Mouse (Mus musculus): ENCODE measurements at regions not wholly inside any gene's neighbourhood (a gene's known extent, or its start where the extent isn't known, plus 50 kb on each side); places are given as distances from the start of the nearest gene placed in this dataset.
"Not testable (repeated sequence)": the region's sequence is repeated elsewhere in the genome, so short reads cannot be mapped to it uniquely, and the experiment has no call there.

DNA sequence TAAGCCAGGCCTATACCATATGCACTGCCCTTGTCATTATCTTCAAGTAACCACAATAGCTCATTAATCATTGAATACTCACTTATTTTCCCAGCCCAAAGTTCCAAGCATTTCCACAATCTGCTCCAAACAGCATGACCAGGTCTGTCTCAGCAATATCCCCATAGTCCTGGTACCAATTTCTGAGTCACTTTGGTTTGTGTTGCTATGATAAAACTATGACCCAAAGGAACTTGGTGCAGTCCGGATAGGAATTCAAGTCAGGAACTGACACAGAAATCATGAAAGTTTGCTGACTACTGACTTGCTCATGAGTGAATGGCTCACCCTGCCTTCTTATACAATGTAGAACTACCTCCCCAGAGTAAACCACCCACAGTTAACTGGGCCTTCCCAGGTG lies 309.4 kb downstream of the Gxylt1 start:
- H3K9ac ChIP-seq (replicated peaks; ENCODE audit: low read depth, low read length): no peak overlapping the region
- WGBS: 94% methylated on average over 1 of the region's 1 CpGs
- no peaks in the 10 kb centered on the region for H3K36me3 ChIP-seq (ENCODE audit: control insufficient read depth, insufficient read depth, low read length)
- no peak for ATAC-seq (ENCODE audit: insufficient number of reproducible peaks, insufficient read depth, low FRiP score, low read depth)
- no peaks in the 10 kb centered on the region for H3K4me1 ChIP-seq (ENCODE audit: control insufficient read depth, insufficient read depth, low read length)
- no peak overlapping the region for H3K27ac ChIP-seq (ENCODE audit: low read length)
- H3K9me3 ChIP-seq (ENCODE audit: control insufficient read depth, low read depth, low read length): no peaks in the 10 kb centered on the region
- H3K27me3 ChIP-seq (ENCODE audit: control insufficient read depth, insufficient read depth, low read length): no peaks in the 10 kb centered on the region
- no peak overlapping the region for H3K4me3 ChIP-seq (ENCODE audit: low read depth, low read length)
- H3K4me2 ChIP-seq (replicated peaks; ENCODE audit: low read depth, low read length): no peak overlapping the region

DNA sequence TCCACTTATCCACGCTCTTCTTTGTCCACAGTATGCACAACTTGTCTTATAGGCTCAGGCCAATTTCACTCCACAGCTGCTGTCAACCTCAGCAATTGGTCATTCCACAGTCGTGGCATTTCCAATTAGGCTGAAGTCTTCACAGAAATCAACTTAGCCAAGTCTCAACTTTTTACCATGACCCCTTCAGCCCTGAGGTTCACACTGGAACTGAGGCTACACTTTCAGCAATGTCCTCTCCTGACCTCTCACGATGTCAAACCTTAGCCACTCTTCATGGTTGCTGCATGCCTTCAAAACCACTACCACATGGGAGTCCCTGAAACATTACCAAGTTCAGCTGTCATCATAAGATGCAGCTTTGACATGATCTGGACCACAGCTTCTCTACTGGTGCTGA lies 310.1 kb downstream of the Gxylt1 start:
- Histone ChIP-seq H3K4me1 (ENCODE audit: control insufficient read depth, insufficient read depth, low read length) (no peaks in the 10 kb centered on the region), H3K4me2 (replicated peaks; ENCODE audit: low read depth, low read length) (no peak overlapping the region), H3K9me3 (ENCODE audit: control insufficient read depth, low read depth, low read length) (no peaks in the 10 kb centered on the region), H3K9ac (replicated peaks; ENCODE audit: low read depth, low read length) (no peak overlapping the region), H3K27ac (ENCODE audit: low read length) (no peak overlapping the region), H3K4me3 (ENCODE audit: low read depth, low read length) (no peak overlapping the region), H3K27me3 (ENCODE audit: control insufficient read depth, insufficient read depth, low read length) (no peaks in the 10 kb centered on the region), H3K36me3 (ENCODE audit: control insufficient read depth, insufficient read depth, low read length) (no peaks in the 10 kb centered on the region)
- 76% methylated on average over 3 of the region's 3 CpGs for WGBS
- ATAC-seq (ENCODE audit: insufficient number of reproducible peaks, insufficient read depth, low FRiP score, low read depth): no peak

DNA sequence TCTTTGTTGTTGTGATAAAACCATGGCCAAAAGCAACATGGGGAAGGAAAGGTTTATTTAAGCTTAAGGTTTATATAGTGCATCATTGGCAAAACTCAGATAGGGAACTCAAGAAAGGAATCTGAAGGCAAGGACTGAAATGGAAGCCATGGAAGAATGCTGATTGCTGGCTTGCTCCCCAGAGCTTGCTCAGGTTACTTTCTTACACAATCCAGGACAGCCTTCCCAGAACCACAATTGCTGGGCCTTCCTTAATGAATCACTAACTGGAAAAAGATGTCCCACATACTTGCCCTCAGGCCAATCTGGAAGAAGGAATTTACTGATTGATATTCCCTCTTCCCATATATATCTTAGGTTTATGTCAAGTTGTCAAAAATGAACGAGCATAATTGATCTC lies 310.8 kb downstream of the Gxylt1 start:
- Histone ChIP-seq H3K4me2 (replicated peaks; ENCODE audit: low read depth, low read length) (no peak overlapping the region), H3K4me1 (ENCODE audit: control insufficient read depth, insufficient read depth, low read length) (no peaks in the 10 kb centered on the region), H3K27me3 (ENCODE audit: control insufficient read depth, insufficient read depth, low read length) (no peaks in the 10 kb centered on the region), H3K27ac (ENCODE audit: low read length) (no peak overlapping the region), H3K9ac (replicated peaks; ENCODE audit: low read depth, low read length) (no peak overlapping the region), H3K9me3 (ENCODE audit: control insufficient read depth, low read depth, low read length) (no peaks in the 10 kb centered on the region), H3K36me3 (ENCODE audit: control insufficient read depth, insufficient read depth, low read length) (no peaks in the 10 kb centered on the region), H3K4me3 (ENCODE audit: low read depth, low read length) (no peak overlapping the region)
- ATAC-seq (ENCODE audit: insufficient number of reproducible peaks, insufficient read depth, low FRiP score, low read depth): no peak
- WGBS: 72% methylated on average over 1 of the region's 1 CpGs

GRCm38 (mm10) chr15:92950912-92951311 lies 324.1 kb downstream of the Gxylt1 start:
- ATAC-seq (ENCODE audit: insufficient number of reproducible peaks, insufficient read depth, low FRiP score, low read depth); H3K4me1 ChIP-seq (ENCODE audit: control insufficient read depth, insufficient read depth, low read length); H3K9me3 ChIP-seq (ENCODE audit: control insufficient read depth, low read depth, low read length); H3K36me3 ChIP-seq (ENCODE audit: control insufficient read depth, insufficient read depth, low read length); H3K4me3 ChIP-seq (ENCODE audit: low read depth, low read length); H3K27ac ChIP-seq (ENCODE audit: low read length); H3K4me2 ChIP-seq (replicated peaks; ENCODE audit: low read depth, low read length); H3K9ac ChIP-seq (replicated peaks; ENCODE audit: low read depth, low read length); H3K27me3 ChIP-seq (ENCODE audit: control insufficient read depth, insufficient read depth, low read length): not testable (repeated sequence)
- 83% methylated on average over 3 of the region's 3 CpGs for WGBS

- H3K4me2 ChIP-seq (replicated peaks; ENCODE audit: low read depth, low read length): no peak overlapping the region
- ATAC-seq (ENCODE audit: insufficient number of reproducible peaks, insufficient read depth, low FRiP score, low read depth): no peak
- H3K4me1 ChIP-seq (ENCODE audit: control insufficient read depth, insufficient read depth, low read length): no peaks in the 10 kb centered on the region
- no peaks in the 10 kb centered on the region for H3K9me3 ChIP-seq (ENCODE audit: control insufficient read depth, low read depth, low read length)
- H3K27ac ChIP-seq (ENCODE audit: low read length): no peak overlapping the region
- no peaks in the 10 kb centered on the region for H3K27me3 ChIP-seq (ENCODE audit: control insufficient read depth, insufficient read depth, low read length)
- no peak overlapping the region for H3K9ac ChIP-seq (replicated peaks; ENCODE audit: low read depth, low read length)
- H3K36me3 ChIP-seq (ENCODE audit: control insufficient read depth, insufficient read depth, low read length): no peaks in the 10 kb centered on the region
- H3K4me3 ChIP-seq (ENCODE audit: low read depth, low read length): no peak overlapping the region
- 71% methylated on average over 5 of the region's 5 CpGs for WGBS
Measured at GRCm38 (mm10) chr15:92946216-92946615, 328.8 kb downstream of the Gxylt1 start.

GRCm38 (mm10) chr15:92903821-92904220 lies 371.2 kb downstream of the Gxylt1 start:
- Histone ChIP-seq H3K4me1 (ENCODE audit: control insufficient read depth, insufficient read depth, low read length) (no peaks in the 10 kb centered on the region), H3K9me3 (ENCODE audit: control insufficient read depth, low read depth, low read length) (no peaks in the 10 kb centered on the region), H3K27me3 (ENCODE audit: control insufficient read depth, insufficient read depth, low read length) (no peaks in the 10 kb centered on the region), H3K4me2 (replicated peaks; ENCODE audit: low read depth, low read length) (no peak overlapping the region), H3K27ac (ENCODE audit: low read length) (no peak overlapping the region), H3K9ac (replicated peaks; ENCODE audit: low read depth, low read length) (no peak overlapping the region), H3K36me3 (ENCODE audit: control insufficient read depth, insufficient read depth, low read length) (no peaks in the 10 kb centered on the region), H3K4me3 (ENCODE audit: low read depth, low read length) (no peak overlapping the region)
- ATAC-seq (ENCODE audit: insufficient number of reproducible peaks, insufficient read depth, low FRiP score, low read depth): no peak
- WGBS: 73% methylated on average over 8 of the region's 8 CpGs

GRCm38 (mm10) chr15:92897277-92897676 lies 377.7 kb downstream of the Gxylt1 start:
- H3K27ac ChIP-seq (ENCODE audit: low read length): no peak overlapping the region
- ATAC-seq (ENCODE audit: insufficient number of reproducible peaks, insufficient read depth, low FRiP score, low read depth): no peak
- WGBS: 88% methylated on average over 7 of the region's 7 CpGs
- H3K4me1 ChIP-seq (ENCODE audit: control insufficient read depth, insufficient read depth, low read length): no peaks in the 10 kb centered on the region
- H3K4me2 ChIP-seq (replicated peaks; ENCODE audit: low read depth, low read length): no peak overlapping the region
- no peaks in the 10 kb centered on the region for H3K27me3 ChIP-seq (ENCODE audit: control insufficient read depth, insufficient read depth, low read length)
- no peak overlapping the region for H3K4me3 ChIP-seq (ENCODE audit: low read depth, low read length)
- no peaks in the 10 kb centered on the region for H3K36me3 ChIP-seq (ENCODE audit: control insufficient read depth, insufficient read depth, low read length)
- no peaks in the 10 kb centered on the region for H3K9me3 ChIP-seq (ENCODE audit: control insufficient read depth, low read depth, low read length)
- no peak overlapping the region for H3K9ac ChIP-seq (replicated peaks; ENCODE audit: low read depth, low read length)

- Histone ChIP-seq H3K4me2 (replicated peaks; ENCODE audit: low read depth, low read length) (no peak overlapping the region), H3K9me3 (ENCODE audit: control insufficient read depth, low read depth, low read length) (no peaks in the 10 kb centered on the region), H3K4me3 (ENCODE audit: low read depth, low read length) (no peak overlapping the region), H3K27ac (ENCODE audit: low read length) (no peak overlapping the region), H3K36me3 (ENCODE audit: control insufficient read depth, insufficient read depth, low read length) (no peaks in the 10 kb centered on the region), H3K9ac (replicated peaks; ENCODE audit: low read depth, low read length) (no peak overlapping the region), H3K4me1 (ENCODE audit: control insufficient read depth, insufficient read depth, low read length) (no peaks in the 10 kb centered on the region), H3K27me3 (ENCODE audit: control insufficient read depth, insufficient read depth, low read length) (no peaks in the 10 kb centered on the region)
- 61% methylated on average over 4 of the region's 4 CpGs for WGBS
- no peak for ATAC-seq (ENCODE audit: insufficient number of reproducible peaks, insufficient read depth, low FRiP score, low read depth)
Measured at GRCm38 (mm10) chr15:92895836-92896235, 379.1 kb downstream of the Gxylt1 start.

DNA sequence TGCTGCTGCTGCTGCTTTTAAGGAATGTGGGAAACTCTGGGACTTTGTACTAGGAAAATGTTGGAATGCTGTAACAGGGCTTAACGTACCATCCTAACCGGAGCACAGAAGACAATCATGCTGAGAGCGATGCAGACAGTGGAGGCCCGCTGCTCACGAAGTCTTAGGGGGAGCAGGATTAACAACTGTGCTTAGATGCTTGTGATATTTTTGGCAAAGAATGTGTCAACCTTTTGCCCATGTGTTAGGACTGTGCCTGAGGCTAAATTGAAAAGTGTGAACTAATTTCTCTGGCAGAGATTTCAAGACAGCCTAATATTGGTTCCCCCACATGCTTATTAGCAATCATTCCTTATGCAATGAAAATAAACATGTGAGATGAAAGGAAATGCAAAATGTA lies 398.5 kb downstream of the Gxylt1 start:
- no peak overlapping the region for H3K9ac ChIP-seq (replicated peaks; ENCODE audit: low read depth, low read length)
- no peak overlapping the region for H3K4me3 ChIP-seq (ENCODE audit: low read depth, low read length)
- H3K36me3 ChIP-seq (ENCODE audit: control insufficient read depth, insufficient read depth, low read length): no peaks in the 10 kb centered on the region
- no peaks in the 10 kb centered on the region for H3K27me3 ChIP-seq (ENCODE audit: control insufficient read depth, insufficient read depth, low read length)
- no peak for ATAC-seq (ENCODE audit: insufficient number of reproducible peaks, insufficient read depth, low FRiP score, low read depth)
- WGBS: 86% methylated on average over 5 of the region's 5 CpGs
- H3K4me2 ChIP-seq (replicated peaks; ENCODE audit: low read depth, low read length): no peak overlapping the region
- no peak overlapping the region for H3K27ac ChIP-seq (ENCODE audit: low read length)
- H3K4me1 ChIP-seq (ENCODE audit: control insufficient read depth, insufficient read depth, low read length): no peaks in the 10 kb centered on the region
- H3K9me3 ChIP-seq (ENCODE audit: control insufficient read depth, low read depth, low read length): no peaks in the 10 kb centered on the region

All from stomach, embryonic 14.5 days (tissue).